Mouse (Mus musculus): ENCODE measurements around the gene 6030408B16Rik.
"Not testable (repeated sequence)": the region's sequence is repeated elsewhere in the genome, so short reads cannot be mapped to it uniquely, and the experiment has no call there.

The 6030408B16Rik gene

GRCm38 (mm10) chr15:101321126-101321525 lies 28.1 kb downstream of the 6030408B16Rik start:
- no peak for DNase-seq (ENCODE audit: low spot score)

DNA sequence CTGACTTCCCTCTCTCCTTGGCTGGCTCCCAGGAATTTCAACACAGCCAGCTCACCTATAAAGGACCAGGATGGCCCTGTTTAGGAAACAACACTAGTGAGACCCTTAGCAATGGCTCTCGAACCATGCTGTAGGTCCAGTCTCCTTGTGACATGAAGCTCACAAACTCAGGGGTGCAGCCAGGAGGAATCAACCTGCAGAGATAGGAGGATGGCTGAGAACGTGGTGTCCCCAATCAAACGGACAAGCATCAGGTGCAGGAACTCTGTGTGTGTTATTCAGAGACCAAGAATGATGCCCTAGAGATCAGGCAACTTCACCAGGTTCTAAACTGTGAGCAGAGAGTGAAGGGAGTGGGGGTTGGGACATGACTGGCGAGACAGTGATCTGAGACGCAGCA lies 29.1 kb downstream of the 6030408B16Rik start:
- no peak for DNase-seq (ENCODE audit: low spot score)

- DNase-seq (ENCODE audit: low spot score): peak; percentile 79
Observed at GRCm38 (mm10) chr15:101322640-101323039, 29.6 kb downstream of the 6030408B16Rik start.

GRCm38 (mm10) chr15:101323511-101323910 lies 30.5 kb downstream of the 6030408B16Rik start:
- no peak for DNase-seq (ENCODE audit: low spot score)

- DNase-seq (ENCODE audit: low spot score): not testable (repeated sequence)
Observed at GRCm38 (mm10) chr15:101324409-101324808, 31.4 kb downstream of the 6030408B16Rik start.

- no peak for DNase-seq (ENCODE audit: low spot score)
Observed at GRCm38 (mm10) chr15:101325991-101326534, 33.1 kb downstream of the 6030408B16Rik start.

DNA sequence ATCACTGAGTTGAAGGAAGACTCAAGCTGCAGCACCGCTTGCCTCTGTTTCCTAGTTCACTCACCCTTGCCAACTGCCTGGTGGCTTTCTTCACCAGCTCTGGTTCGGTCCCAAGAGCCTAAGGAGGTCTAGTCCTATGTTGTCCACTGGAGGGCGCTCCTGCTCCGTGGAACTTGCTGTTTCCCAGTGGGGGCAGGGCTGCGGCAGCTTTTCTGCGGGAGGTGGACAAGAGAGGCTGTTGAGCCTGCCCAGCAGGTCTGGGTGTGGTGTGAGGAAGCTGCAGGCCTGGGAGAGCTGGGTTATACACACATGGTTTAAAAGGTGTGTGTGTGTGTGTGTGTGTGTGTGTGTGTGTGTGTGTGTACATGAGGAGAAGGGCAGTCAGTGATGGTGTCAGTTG lies 34.3 kb downstream of the 6030408B16Rik start:
- DNase-seq (ENCODE audit: low spot score): peak; percentile 94

DNA sequence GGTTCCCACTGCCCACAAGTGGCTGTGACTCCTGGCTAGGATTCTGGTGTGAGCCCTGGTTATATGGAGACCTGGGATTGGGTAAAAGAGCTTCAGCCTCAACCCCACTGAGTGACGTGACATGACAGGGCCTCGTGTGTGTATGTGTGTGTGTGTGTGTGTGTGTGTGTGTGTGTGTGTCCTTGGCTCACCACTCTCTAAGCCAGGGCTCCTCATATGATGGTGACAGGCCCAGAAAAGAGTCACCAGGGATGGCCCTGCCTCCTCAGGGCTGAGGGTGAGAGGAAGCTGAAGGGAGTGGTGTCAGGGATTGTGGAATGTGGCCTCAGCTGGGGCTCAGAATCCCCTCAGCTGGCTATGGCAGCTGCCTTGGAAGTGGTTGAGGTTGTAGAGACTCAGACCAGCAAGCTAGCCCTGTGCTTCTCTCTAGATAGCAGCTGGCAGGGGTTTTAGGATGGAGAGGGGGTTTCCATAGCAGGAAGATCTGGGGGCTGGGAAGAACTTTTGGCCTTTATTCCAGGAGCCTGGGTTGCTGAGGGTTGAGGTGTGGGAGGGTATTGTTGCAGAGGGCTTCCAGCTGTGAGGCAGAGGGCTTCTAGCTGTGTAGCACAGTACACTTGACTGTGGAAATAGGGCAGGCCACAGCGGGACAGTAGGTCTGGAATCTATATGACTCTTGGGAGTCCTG lies 36.0 kb downstream of the 6030408B16Rik start:
- DNase-seq (ENCODE audit: low spot score): no peak

DNA sequence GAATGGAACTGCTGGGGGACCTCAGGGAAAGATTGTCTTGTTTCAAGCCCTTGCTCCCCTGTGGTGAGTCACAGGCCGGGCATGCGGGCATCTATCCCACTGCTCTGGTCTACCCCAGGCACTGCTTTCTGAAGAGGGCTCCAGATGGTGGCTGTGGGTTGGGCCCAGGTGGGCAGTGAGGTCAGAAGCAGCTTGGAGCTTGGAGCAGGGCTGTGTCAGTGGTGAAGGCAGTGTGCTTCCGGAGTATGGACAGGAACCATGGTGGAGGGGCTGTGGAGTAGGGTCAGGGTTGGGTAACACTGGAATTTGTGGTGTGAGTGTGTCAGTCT lies 36.5 kb downstream of the 6030408B16Rik start:
- no peak for DNase-seq (ENCODE audit: low spot score)

DNA sequence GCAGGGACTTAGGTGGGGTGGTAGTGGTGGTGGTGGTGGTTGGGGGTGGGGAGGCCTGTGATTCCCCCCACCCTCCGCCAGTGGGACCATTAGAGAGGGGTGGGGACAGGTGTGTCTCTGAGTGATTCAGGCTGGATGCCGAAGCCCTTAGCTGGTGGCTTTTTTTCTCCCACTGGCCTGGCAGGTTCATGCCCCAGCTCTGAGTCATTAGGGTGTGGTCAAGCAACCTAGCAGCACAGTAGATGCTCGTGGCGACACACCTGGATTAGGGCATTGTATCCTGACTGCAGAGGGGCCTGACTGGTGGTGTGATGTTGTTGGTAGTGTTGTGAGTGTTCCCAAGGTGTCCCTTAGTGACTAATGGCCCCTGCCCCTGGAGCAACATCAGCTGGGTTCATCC lies 38.1 kb downstream of the 6030408B16Rik start:
- no peak for DNase-seq (ENCODE audit: low spot score)

GRCm38 (mm10) chr15:101332370-101332769 lies 39.4 kb downstream of the 6030408B16Rik start:
- DNase-seq (ENCODE audit: low spot score): no peak

DNA sequence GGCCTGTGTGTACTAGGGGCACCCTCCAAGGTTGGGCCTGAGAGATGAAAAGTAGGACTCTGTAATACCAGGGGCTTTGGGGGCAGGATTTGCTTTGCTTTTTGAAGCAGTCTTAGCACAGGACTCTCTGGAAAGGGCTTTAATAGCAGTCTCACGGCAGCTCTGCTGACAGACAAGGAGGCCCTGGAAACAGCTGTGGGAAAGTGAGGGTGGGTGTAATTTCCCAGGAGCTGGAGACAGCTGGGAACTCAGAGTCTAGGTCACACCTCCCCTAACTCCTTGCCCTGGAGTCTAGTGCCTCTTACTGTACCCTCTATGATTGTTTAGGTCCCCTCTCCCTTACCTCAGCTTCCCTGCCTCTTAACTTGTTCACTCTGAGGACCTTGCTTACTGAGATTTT lies 40.2 kb downstream of the 6030408B16Rik start:
- no peak for DNase-seq (ENCODE audit: low spot score)

DNA sequence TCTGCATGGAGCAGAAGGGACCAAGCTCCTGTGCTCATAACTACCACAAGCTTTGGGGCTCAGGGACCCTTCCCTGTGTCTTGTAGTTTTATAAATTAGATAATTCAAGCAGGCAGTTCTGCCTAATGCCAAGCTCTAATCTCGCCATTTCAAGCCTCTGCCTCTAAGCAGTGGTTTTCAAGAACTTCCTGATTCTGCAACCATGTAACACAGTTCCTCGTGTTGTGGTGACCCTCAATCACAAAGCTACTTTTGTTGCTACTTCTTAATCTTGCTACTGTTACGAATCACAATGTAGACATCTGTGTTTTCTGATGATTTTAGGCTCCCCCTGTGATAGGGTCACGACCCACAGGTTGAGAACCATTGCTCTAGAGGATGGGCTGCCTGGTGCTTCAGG lies 40.6 kb downstream of the 6030408B16Rik start:
- DNase-seq (ENCODE audit: low spot score): no peak

DNA sequence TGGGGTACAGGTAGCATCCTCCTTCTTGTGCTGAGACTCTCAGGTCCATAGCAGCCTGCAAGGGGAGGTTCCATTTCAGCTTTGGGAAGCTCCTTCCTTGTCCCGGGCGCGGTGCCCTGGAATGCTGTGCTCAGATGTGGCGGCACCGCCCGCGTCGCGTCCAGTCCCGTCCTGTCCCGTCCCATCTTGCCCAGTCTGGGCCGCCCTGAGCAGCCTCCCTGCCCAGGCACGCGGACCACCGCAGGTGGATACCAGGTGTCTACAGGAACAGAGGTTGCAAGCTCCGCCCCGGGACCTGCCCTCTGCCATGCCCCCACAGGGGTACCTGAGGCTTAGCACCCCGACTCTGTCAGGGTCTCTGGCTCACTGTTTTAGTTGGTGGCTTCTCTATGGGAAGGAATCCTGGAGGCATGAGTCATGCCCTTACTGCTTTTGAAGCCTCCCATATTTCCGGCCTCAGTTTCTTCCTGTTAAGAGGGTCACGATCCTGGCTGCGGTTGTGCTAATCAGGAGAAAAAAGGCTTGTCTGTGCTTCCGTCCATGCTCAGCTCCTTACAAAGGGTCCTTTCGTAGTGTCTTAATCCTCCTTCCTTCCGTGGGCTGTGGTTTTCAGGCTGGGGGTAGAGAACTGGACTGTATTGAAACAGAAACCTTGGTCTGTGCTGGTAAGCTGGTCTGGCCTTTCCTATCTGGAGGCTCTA lies 43.6 kb downstream of the 6030408B16Rik start:
- DNase-seq (ENCODE audit: low spot score): no peak

DNA sequence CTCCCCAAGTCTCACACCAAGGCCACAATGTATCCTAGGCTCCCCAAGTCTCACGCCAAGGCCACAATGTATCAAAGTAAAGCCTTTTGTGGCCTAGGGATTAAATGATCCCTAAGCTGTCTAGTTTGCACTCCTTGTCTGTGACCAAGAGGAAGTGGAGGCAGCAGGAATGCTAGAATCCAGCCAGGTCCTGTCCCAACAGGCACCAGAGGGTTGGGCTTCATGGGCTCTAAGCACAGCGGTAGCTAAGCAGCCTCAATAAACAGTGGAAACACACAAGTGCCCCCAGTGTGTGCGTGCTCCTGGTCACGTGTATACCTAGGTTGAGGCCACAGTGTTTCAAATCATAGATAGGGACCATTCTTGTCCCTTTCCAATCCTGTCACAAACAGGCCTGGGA lies 45.3 kb downstream of the 6030408B16Rik start:
- no peak for DNase-seq (ENCODE audit: low spot score)

DNA sequence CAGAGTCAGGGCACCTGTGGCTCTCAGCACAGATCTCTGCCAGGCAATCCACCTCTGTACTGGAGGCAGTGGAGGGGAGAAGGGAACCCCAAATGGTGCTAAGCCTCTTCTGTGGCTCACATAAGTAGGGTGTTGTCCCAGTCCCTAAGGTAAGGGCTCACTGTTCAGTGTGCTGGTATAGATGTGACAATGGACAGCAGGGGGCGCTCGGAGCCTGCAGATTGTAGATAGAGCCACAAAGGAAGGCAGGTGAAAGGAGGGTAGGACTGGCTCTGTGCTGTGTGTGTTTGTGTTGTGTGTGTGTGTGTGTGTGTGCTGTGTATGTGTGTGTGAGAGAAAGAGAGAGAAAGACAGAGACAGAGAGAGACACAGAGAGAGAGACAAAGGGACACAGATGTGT lies 46.5 kb downstream of the 6030408B16Rik start:
- DNase-seq (ENCODE audit: low spot score): peak; percentile 93

DNA sequence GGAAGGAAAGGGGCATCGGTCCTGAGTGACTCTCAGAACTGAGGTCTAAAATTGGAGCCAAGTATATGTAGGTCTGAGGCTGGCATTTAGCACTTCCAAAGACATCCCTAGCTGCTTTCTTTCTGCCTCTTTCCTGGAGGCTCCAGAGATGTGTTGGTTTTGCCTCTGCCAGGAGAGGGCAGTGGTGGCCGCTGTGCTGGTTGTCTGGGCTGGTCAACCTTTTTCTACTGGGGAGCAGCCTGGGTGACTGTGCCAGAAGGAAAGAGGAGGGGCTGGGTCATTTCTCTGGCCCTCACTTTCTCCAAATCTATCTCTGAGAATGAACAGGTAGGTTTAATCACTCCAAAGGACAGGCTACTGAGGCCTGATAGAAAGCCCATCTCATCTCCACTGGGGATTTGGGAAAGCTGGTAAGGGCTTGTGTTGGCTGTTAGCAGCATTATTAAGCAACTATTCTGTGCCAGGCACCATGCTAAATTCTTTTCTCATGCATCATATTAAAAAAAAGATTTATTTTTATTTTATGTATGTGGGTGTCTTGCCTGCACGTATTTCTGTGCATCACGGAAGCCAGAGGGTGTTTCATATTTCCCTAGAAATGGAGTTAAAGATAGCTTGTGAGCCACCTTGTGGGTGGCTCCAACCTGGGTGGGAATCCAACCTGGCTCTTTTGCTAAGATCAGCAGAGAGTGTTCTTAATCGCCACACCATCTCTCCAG lies 48.9 kb downstream of the 6030408B16Rik start:
- DNase-seq (ENCODE audit: low spot score): peak; percentile 72

All from adipocyte (in vitro differentiated cells).